Mouse (Mus musculus) E14TG2a.4 (cell line): ENCODE results near the gene Tiam2.

Experiments
- CTCF ChIP-seq: conservative IDR thresholded peaks from 2 replicates; pipeline ENCODE4 v1.5.1; 2014; ENCODE audit warnings: low read length
- POU5F1 ChIP-seq: IDR thresholded peaks from 2 replicates; pipeline ENCODE4 v1.6.1; 2014; ENCODE audit warnings: low read length, borderline replicate concordance

DNA sequence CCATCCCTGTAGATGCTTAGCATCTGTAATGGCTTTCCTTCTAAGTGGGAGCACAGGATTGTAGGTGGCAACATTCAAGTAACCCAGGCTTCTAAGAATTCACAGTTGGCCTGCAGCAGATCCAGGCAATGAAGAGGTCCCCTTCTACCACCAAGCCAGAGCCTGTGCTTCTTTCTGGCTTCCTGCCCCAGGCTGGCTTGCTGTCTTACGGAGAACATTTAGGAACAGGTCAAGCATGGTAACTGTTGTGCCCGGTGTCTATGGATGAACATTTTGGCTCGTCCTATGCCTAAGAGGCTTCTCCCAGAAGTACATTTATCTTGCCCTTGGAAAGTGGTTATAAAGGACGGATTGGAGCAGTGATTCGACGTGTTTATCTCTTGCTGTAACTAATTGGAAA, 165.3 kb downstream of the Tiam2 start:
- no peak for TF ChIP-seq CTCF
- no peak for TF ChIP-seq POU5F1
